Mouse (Mus musculus) cerebellum, adult 9-11 months (tissue): ENCODE data around the gene Ctps.
A peak's percentile ranks its signal among the peaks of the same experiment; 100 is the strongest.
"Not testable (repeated sequence)": the region's sequence is repeated elsewhere in the genome, so short reads cannot be mapped to it uniquely, and the experiment has no call there.

Experiments
- DNase-seq: peaks from one replicate; pipeline ENCODE4 v3.0.0; 2022

Gene Ctps

GRCm38 (mm10) chr4:120569486-120570437 lies at the start of gene Ctps:
TSS of gene Ctps (minus strand) at chr4:120570276.
- peak; percentile 95 for DNase-seq

GRCm38 (mm10) chr4:120616199-120617025 lies 46.3 kb upstream of the Ctps start:
- DNase-seq = peak; percentile 86

- peak; percentile 75 for DNase-seq
Measured at GRCm38 (mm10) chr4:120615528-120616081, 45.5 kb upstream of the Ctps start.

- peak; percentile 59 for DNase-seq
Measured at GRCm38 (mm10) chr4:120614644-120615043, 44.6 kb upstream of the Ctps start.

- DNase-seq = peak; percentile 97
Measured at GRCm38 (mm10) chr4:120613691-120614329, 43.7 kb upstream of the Ctps start.

GRCm38 (mm10) chr4:120612304-120613080 lies 42.4 kb upstream of the Ctps start:
- peak; percentile 75 for DNase-seq

GRCm38 (mm10) chr4:120611005-120611404 lies 40.9 kb upstream of the Ctps start:
- DNase-seq = no peak

- no peak for DNase-seq
Measured at GRCm38 (mm10) chr4:120606941-120607340, 36.9 kb upstream of the Ctps start.

- DNase-seq = no peak
Measured at GRCm38 (mm10) chr4:120602669-120603068, 32.6 kb upstream of the Ctps start.

- no peak for DNase-seq
Measured at GRCm38 (mm10) chr4:120601774-120602173, 31.7 kb upstream of the Ctps start.

- DNase-seq = no peak
Measured at GRCm38 (mm10) chr4:120598922-120599321, 28.8 kb upstream of the Ctps start.

- not testable (repeated sequence) for DNase-seq
Measured at GRCm38 (mm10) chr4:120596210-120596609, 26.1 kb upstream of the Ctps start.

GRCm38 (mm10) chr4:120590973-120591372 lies 20.9 kb upstream of the Ctps start:
- DNase-seq = no peak

GRCm38 (mm10) chr4:120589815-120590422 lies 19.8 kb upstream of the Ctps start:
- peak; percentile 82 for DNase-seq

- DNase-seq = no peak
Measured at GRCm38 (mm10) chr4:120589070-120589469, 19.0 kb upstream of the Ctps start.

GRCm38 (mm10) chr4:120588445-120588844 lies 18.4 kb upstream of the Ctps start, which contains the start of gene Gm8439:
TSS of gene Gm8439 (plus strand) at chr4:120588745.
- no peak for DNase-seq

- DNase-seq = no peak
Measured at GRCm38 (mm10) chr4:120586986-120587385, 16.9 kb upstream of the Ctps start.

GRCm38 (mm10) chr4:120581711-120582110 lies 11.6 kb upstream of the Ctps start:
- DNase-seq = no peak

GRCm38 (mm10) chr4:120580894-120581293 lies 10.8 kb upstream of the Ctps start:
- no peak for DNase-seq

GRCm38 (mm10) chr4:120571691-120572090 lies 1.6 kb upstream of the Ctps start:
- DNase-seq = no peak

- DNase-seq = no peak
Measured at GRCm38 (mm10) chr4:120571070-120571464, 991 bp upstream of the Ctps start.
